Comparison of ENCODE assay signal across 19 mouse cellular contexts in genomic region chr11:65443466-65444024, GRCm38 (mm10).
DNase-seq lines count a peak whose midpoint lies in the region; ATAC-seq and TF ChIP-seq lines count a peak whose summit lies in the region.
"Had no signal": no experiment of that assay in that cellular context is flagged by ENCODE, and none has a peak within 500 bp of the region (broad histone marks: within the 10 kb centered on the region; RNA-seq: fewer than 3 reads in every experiment).

No protein-coding gene starts in this region.

- no peak overlapping the region for H3ac ChIP-seq in myocyte (ENCODE audit: control insufficient read depth, insufficient read length)

- H3K27ac ChIP-seq in midbrain, postnatal 0 days (ENCODE audit: low read depth, low read length): no peak overlapping the region
- H3K27ac ChIP-seq: heart, embryonic 10.5 days; hindbrain, postnatal 0 days; midbrain, embryonic 12.5 days had no signal

- no peaks in the 10 kb centered on the region for H3K9me3 ChIP-seq in midbrain, postnatal 0 days (ENCODE audit: low read length)
- H3K9me3 ChIP-seq: heart, embryonic 10.5 days; midbrain, embryonic 12.5 days had no signal

- TF ChIP-seq CTCF in midbrain, postnatal 0 days (IDR thresholded peaks at IDR 0.05): no peak

- no peaks in the 10 kb centered on the region for H3K4me1 ChIP-seq in midbrain, postnatal 0 days (ENCODE audit: insufficient read depth, low read length)
- H3K4me1 ChIP-seq: heart, embryonic 10.5 days; midbrain, embryonic 12.5 days had no signal

- H3K79me2 ChIP-seq in myocyte (ENCODE audit: control insufficient read depth, insufficient read depth): no peaks in the 10 kb centered on the region

- no peak for TF ChIP-seq POLR2A in myocyte (IDR thresholded peaks at IDR 0.05; ENCODE audit: insufficient read length, low read depth)

- no peak for ATAC-seq in midbrain, postnatal 0 days (ENCODE audit: low FRiP score)
- ATAC-seq: hindbrain, postnatal 0 days had no signal

- DNase-seq in layer of hippocampus, adult 11-12 months (ENCODE audit: low spot score): peak; percentile 6
- no peak for DNase-seq in layer of hippocampus, postnatal 10 days (ENCODE audit: low spot score in 2 of 2)
- peak; percentile 48 for DNase-seq in right cerebral cortex, adult 18-20 months
- DNase-seq in right cerebral cortex, postnatal 4 days: no peak
- peak; percentile 80 for DNase-seq in brain, adult 2 months (ENCODE audit: low read depth, low spot score)
- no peak for DNase-seq in midbrain, postnatal 0 days (ENCODE audit: low spot score)
- DNase-seq in adrenal gland, adult 2 months: no peak
- DNase-seq: adrenal gland, postnatal 10 days; cerebellum, adult 11-12 months; cerebellum, postnatal 36 days; heart, postnatal 4 days; kidney, adult 8-10 months; kidney, postnatal 25 days; lung, adult 18-20 months; lung, postnatal 4 days had no signal

- H3K27me3 ChIP-seq in myocyte (ENCODE audit: control insufficient read depth, insufficient read depth, insufficient read length): no peaks in the 10 kb centered on the region
- H3K27me3 ChIP-seq in midbrain, postnatal 0 days (ENCODE audit: insufficient read depth, low read length): no peaks in the 10 kb centered on the region
- H3K27me3 ChIP-seq: midbrain, embryonic 12.5 days had no signal

- H3K36me3 ChIP-seq in myocyte (ENCODE audit: control insufficient read depth, insufficient read depth): no peaks in the 10 kb centered on the region
- no peaks in the 10 kb centered on the region for H3K36me3 ChIP-seq in midbrain, postnatal 0 days (ENCODE audit: insufficient read depth, low read length)
- H3K36me3 ChIP-seq: heart, embryonic 10.5 days; midbrain, embryonic 12.5 days had no signal

- H3K4me3 ChIP-seq in myocyte: no peak overlapping the region
- no peak overlapping the region for H3K4me3 ChIP-seq in midbrain, postnatal 0 days (ENCODE audit: low read depth, low read length)
- H3K4me3 ChIP-seq: heart, embryonic 10.5 days; midbrain, embryonic 12.5 days had no signal

- peak overlapping the region; percentile 41 for H3K4me2 ChIP-seq in myocyte (ENCODE audit: low read depth)
- no peak overlapping the region for H3K4me2 ChIP-seq in midbrain, postnatal 0 days (ENCODE audit: low read depth, low read length, poor library complexity, severe bottlenecking)
- H3K4me2 ChIP-seq: midbrain, embryonic 12.5 days had no signal

- 80% methylated on average over 11 of the region's 11 CpGs for WGBS in midbrain, postnatal 0 days

- H3K9ac ChIP-seq in midbrain, postnatal 0 days (replicated peaks; ENCODE audit: low read length, poor library complexity, severe bottlenecking): no peak overlapping the region
- H3K9ac ChIP-seq: midbrain, embryonic 12.5 days had no signal

TF ChIP-seq in myocyte, 11 proteins besides CTCF, POLR2A, EP300 and RAD21:
- TF ChIP-seq CEBPB (IDR thresholded peaks at IDR 0.05; ENCODE audit: insufficient read depth, poor library complexity, severe bottlenecking) (peak; percentile 65; the same call in 1 of the 2 replicates), REST (IDR thresholded peaks at IDR 0.05; ENCODE audit: insufficient read depth, insufficient read length) (no peak)
TF ChIP-seq in myocyte: peak in this region for 1.

Comparison
In these comparisons a context has a peak if more than half of its experiments do, and no peak if none do; other contexts are left out.
1. DNase-seq: peak in layer of hippocampus, adult 11-12 months (single experiment), right cerebral cortex, adult 18-20 months (single experiment) and brain, adult 2 months (single experiment); none in layer of hippocampus, postnatal 10 days (0 of 2), right cerebral cortex, postnatal 4 days (single experiment), midbrain, postnatal 0 days (single experiment) and adrenal gland, adult 2 months (single experiment).